Mouse (Mus musculus): ENCODE measurements at regions not wholly inside any gene's neighbourhood (a gene's known extent, or its start where the extent isn't known, plus 50 kb on each side); places are given as distances from the start of the nearest gene placed in this dataset.

DNA sequence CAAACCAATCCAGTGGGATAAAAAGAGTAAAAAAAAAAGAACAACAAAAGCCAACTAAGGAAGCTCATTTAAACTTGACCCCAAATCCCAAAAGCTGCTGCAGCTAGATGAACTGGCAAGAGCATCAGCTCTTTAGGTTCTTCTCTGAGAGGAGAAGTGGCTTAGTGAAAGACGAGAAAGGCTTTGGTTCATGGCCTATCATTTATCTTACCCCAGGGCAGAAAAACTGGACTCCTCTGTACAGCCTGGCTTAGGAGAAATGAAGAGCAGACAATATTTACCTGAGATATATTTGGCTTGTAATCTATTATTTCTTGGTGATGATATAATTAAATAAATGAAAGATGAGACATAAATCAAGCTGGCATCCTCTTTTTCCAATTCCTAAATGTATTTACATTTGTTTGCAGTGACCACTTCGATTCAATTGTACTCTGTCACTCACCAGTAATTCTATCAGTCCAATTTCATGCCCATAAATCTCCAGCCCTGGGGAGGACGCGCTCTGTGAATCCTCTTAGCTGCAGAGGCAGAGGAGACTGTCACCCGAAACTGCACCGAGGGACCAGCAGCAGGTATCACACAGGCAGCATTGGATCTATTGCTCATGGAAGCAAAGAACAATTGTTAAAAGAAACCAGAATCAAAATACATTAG, 114.8 kb upstream of the Plpp4 start:
- DNase-seq (ENCODE audit: low spot score) = no peak
- TF ChIP-seq CTCF (IDR thresholded peaks at IDR 0.05; ENCODE audit: low read depth) (no peak), EP300 (IDR thresholded peaks at IDR 0.05; ENCODE audit: low read depth) (no peak)
- ATAC-seq (ENCODE audit: insufficient read depth, low read depth) = no peak
- no peaks in the 10 kb centered on the region for H3K27me3 ChIP-seq (ENCODE audit: control insufficient read depth, insufficient read depth, low read length)
- no peak overlapping the region for H3K9ac ChIP-seq (replicated peaks; ENCODE audit: low read depth, low read length)
- H3K4me3 ChIP-seq (ENCODE audit: low read depth, low read length) = no peak overlapping the region
- WGBS = 75% methylated on average over 6 of the region's 6 CpGs
- H3K4me1 ChIP-seq (ENCODE audit: control insufficient read depth, insufficient read depth) = no peaks in the 10 kb centered on the region
- H3K4me2 ChIP-seq (ENCODE audit: low read depth, low read length) = no peak overlapping the region
- no peaks in the 10 kb centered on the region for H3K9me3 ChIP-seq (replicated peaks; ENCODE audit: control insufficient read depth, low read length)
- no peak overlapping the region for H3K27ac ChIP-seq (ENCODE audit: low read depth)
- no peaks in the 10 kb centered on the region for H3K36me3 ChIP-seq (replicated peaks; ENCODE audit: control insufficient read depth, insufficient read depth, low read length)

DNA sequence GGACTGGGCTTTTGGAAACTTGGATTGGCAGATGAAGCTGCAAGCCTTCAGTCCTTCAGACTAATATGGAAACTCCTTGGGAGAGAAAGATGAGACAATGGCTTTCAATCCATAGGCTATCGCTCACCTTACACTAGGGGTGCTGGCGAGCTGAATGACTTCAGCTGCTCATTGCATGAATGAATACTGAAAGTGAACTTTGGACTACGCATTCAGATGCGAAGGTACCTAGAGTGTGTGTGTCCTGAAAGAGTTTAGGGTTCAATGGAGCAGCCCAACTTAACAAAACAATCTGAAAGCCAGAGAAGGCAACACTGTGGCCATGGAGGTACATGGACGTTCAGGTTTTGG, 114.3 kb upstream of the Plpp4 start:
- DNase-seq (ENCODE audit: low spot score) (no peak), ATAC-seq (ENCODE audit: insufficient read depth, low read depth) (no peak)
- no peaks in the 10 kb centered on the region for H3K9me3 ChIP-seq (replicated peaks; ENCODE audit: control insufficient read depth, low read length)
- no peak overlapping the region for H3K4me3 ChIP-seq (ENCODE audit: low read depth, low read length)
- H3K4me1 ChIP-seq (ENCODE audit: control insufficient read depth, insufficient read depth) = no peaks in the 10 kb centered on the region
- H3K27ac ChIP-seq (ENCODE audit: low read depth) = no peak overlapping the region
- no peak overlapping the region for H3K9ac ChIP-seq (replicated peaks; ENCODE audit: low read depth, low read length)
- no peaks in the 10 kb centered on the region for H3K36me3 ChIP-seq (replicated peaks; ENCODE audit: control insufficient read depth, insufficient read depth, low read length)
- no peak overlapping the region for H3K4me2 ChIP-seq (ENCODE audit: low read depth, low read length)
- H3K27me3 ChIP-seq (ENCODE audit: control insufficient read depth, insufficient read depth, low read length) = no peaks in the 10 kb centered on the region
- WGBS = 67% methylated on average over 5 of the region's 5 CpGs
- TF ChIP-seq EP300 (IDR thresholded peaks at IDR 0.05; ENCODE audit: low read depth) (no peak), CTCF (IDR thresholded peaks at IDR 0.05; ENCODE audit: low read depth) (no peak)

DNA sequence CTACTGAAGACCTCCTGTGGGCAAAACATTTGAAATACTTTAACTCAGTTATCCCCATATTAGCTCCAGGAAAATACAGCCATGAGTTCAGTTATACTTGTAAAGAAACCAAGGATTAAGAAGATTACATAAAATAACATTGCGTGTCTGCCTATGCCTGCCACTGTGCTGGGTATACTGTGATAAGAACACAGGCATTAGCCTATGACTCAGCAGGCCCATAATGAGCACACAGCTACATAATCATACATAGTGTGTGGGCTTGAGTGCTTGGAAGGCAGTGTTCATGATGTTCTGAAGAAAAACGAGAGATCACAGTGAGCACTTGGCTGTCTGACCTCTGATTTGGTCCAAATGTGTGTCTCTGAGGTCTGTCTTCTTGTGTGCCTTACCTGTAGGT, 101.3 kb upstream of the Plpp4 start:
- WGBS = 62% methylated on average over 2 of the region's 2 CpGs
- Histone ChIP-seq H3K9ac (replicated peaks; ENCODE audit: low read depth, low read length) (no peak overlapping the region), H3K27ac (ENCODE audit: low read depth) (no peak overlapping the region), H3K4me2 (ENCODE audit: low read depth, low read length) (no peak overlapping the region), H3K4me1 (ENCODE audit: control insufficient read depth, insufficient read depth) (no peaks in the 10 kb centered on the region), H3K27me3 (ENCODE audit: control insufficient read depth, insufficient read depth, low read length) (no peaks in the 10 kb centered on the region), H3K4me3 (ENCODE audit: low read depth, low read length) (no peak overlapping the region), H3K36me3 (replicated peaks; ENCODE audit: control insufficient read depth, insufficient read depth, low read length) (no peaks in the 10 kb centered on the region), H3K9me3 (replicated peaks; ENCODE audit: control insufficient read depth, low read length) (no peaks in the 10 kb centered on the region)
- DNase-seq (ENCODE audit: low spot score) = no peak
- no peak for TF ChIP-seq EP300 (IDR thresholded peaks at IDR 0.05; ENCODE audit: low read depth)
- TF ChIP-seq CTCF (IDR thresholded peaks at IDR 0.05; ENCODE audit: low read depth) = no peak
- no peak for ATAC-seq (ENCODE audit: insufficient read depth, low read depth)

DNA sequence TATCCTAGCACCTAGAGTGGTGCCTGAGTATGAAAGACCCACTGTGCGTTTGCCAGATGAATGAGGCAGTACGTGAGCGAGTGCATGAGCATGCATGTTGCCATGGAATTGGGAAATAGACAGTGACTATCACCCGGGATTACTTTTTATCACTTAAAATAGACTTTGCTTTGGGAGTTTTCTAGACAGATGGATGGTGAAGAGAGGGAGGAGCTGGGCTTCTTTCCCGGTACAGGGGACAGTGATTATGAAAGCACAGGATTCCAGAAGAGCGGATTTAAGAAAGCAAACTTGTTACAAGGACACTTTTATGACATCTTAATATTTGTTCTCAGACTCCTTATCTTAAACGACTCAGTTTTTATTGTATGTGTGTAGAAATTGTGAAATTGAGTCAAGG, 86.9 kb upstream of the Plpp4 start:
- TF ChIP-seq CTCF (IDR thresholded peaks at IDR 0.05; ENCODE audit: low read depth) (no peak), EP300 (IDR thresholded peaks at IDR 0.05; ENCODE audit: low read depth) (no peak)
- H3K9me3 ChIP-seq (replicated peaks; ENCODE audit: control insufficient read depth, low read length) = no peaks in the 10 kb centered on the region
- DNase-seq (ENCODE audit: low spot score) = no peak
- H3K4me2 ChIP-seq (ENCODE audit: low read depth, low read length) = no peak overlapping the region
- no peak overlapping the region for H3K27ac ChIP-seq (ENCODE audit: low read depth)
- H3K4me3 ChIP-seq (ENCODE audit: low read depth, low read length) = no peak overlapping the region
- no peak for ATAC-seq (ENCODE audit: insufficient read depth, low read depth)
- no peak overlapping the region for H3K9ac ChIP-seq (replicated peaks; ENCODE audit: low read depth, low read length)
- no peaks in the 10 kb centered on the region for H3K36me3 ChIP-seq (replicated peaks; ENCODE audit: control insufficient read depth, insufficient read depth, low read length)
- H3K4me1 ChIP-seq (ENCODE audit: control insufficient read depth, insufficient read depth) = no peaks in the 10 kb centered on the region
- 0 out of 2 replicates have a peak, but pooled peaks cover 2% of the 10 kb centered on the region for H3K27me3 ChIP-seq (ENCODE audit: control insufficient read depth, insufficient read depth, low read length)
- WGBS = 75% methylated on average over 7 of the region's 7 CpGs

DNA sequence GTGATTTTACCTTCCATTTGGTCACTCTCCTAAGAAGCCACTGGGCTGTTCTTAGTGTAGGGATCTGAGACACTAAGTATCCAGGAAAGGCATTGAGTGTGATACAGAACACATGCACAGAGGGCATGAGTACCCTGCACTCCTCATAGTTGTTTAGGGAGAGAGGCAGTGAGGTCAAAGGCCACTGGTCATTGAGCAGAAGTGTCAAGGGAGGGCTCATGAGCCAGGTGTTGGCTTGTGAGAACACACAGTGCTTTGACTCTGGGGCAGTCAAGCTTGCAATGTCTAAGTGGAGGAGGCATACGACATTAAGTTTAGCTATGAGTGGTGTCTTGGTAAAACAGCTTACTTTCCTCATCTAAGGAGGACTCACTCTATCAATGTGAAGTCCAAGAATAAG, 65.9 kb upstream of the Plpp4 start:
- TF ChIP-seq CTCF (IDR thresholded peaks at IDR 0.05; ENCODE audit: low read depth) (no peak), EP300 (IDR thresholded peaks at IDR 0.05; ENCODE audit: low read depth) (no peak)
- no peak overlapping the region for H3K4me3 ChIP-seq (ENCODE audit: low read depth, low read length)

DNA sequence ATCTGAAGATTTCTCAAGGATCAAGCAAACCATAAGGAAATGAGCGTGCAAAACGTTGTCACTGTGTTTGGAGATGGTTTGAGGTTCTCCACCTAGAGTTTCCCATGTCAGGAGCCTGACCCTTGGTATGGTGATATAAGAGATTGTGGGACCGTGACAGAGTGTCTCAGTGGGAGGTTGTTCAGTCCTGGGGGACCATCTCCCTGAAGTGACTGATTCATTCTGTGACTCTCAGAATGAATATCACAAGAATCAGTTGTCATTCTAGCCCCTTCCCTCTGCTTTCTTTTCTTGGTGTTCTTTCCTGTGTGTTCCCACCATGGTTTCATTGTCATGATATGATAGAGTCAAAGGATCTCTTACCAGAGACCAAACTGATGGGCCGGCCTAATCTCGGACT, 49.8 kb upstream of the Plpp4 start:
- WGBS = 77% methylated on average over 5 of the region's 5 CpGs
- no peak overlapping the region for H3K4me2 ChIP-seq (ENCODE audit: low read depth, low read length)
- H3K4me1 ChIP-seq (ENCODE audit: control insufficient read depth, insufficient read depth) = no peaks in the 10 kb centered on the region
- H3K36me3 ChIP-seq (replicated peaks; ENCODE audit: control insufficient read depth, insufficient read depth, low read length) = no peaks in the 10 kb centered on the region
- no peak for ATAC-seq (ENCODE audit: insufficient read depth, low read depth)
- H3K9ac ChIP-seq (replicated peaks; ENCODE audit: low read depth, low read length) = no peak overlapping the region
- TF ChIP-seq CTCF (IDR thresholded peaks at IDR 0.05; ENCODE audit: low read depth) (no peak), EP300 (IDR thresholded peaks at IDR 0.05; ENCODE audit: low read depth) (no peak)
- H3K27ac ChIP-seq (ENCODE audit: low read depth) = no peak overlapping the region
- no peaks in the 10 kb centered on the region for H3K9me3 ChIP-seq (replicated peaks; ENCODE audit: control insufficient read depth, low read length)
- no peak for DNase-seq (ENCODE audit: low spot score)
- H3K27me3 ChIP-seq (ENCODE audit: control insufficient read depth, insufficient read depth, low read length) = no peaks in the 10 kb centered on the region
- H3K4me3 ChIP-seq (ENCODE audit: low read depth, low read length) = no peak overlapping the region

More for the DNA sequence above, 65.9 kb upstream of the Plpp4 start:
- no peaks in the 10 kb centered on the region for H3K27me3 ChIP-seq (ENCODE audit: control insufficient read depth, insufficient read depth, low read length)
- WGBS = 71% methylated on average over 1 of the region's 1 CpGs
- H3K27ac ChIP-seq (ENCODE audit: low read depth) = no peak overlapping the region
- no peak for ATAC-seq (ENCODE audit: insufficient read depth, low read depth)
- no peak overlapping the region for H3K4me2 ChIP-seq (ENCODE audit: low read depth, low read length)
- H3K9me3 ChIP-seq (replicated peaks; ENCODE audit: control insufficient read depth, low read length) = no peaks in the 10 kb centered on the region
- no peak for DNase-seq (ENCODE audit: low spot score)
- H3K9ac ChIP-seq (replicated peaks; ENCODE audit: low read depth, low read length) = no peak overlapping the region
- no peaks in the 10 kb centered on the region for H3K36me3 ChIP-seq (replicated peaks; ENCODE audit: control insufficient read depth, insufficient read depth, low read length)
- no peaks in the 10 kb centered on the region for H3K4me1 ChIP-seq (ENCODE audit: control insufficient read depth, insufficient read depth)
